Mouse (Mus musculus): ENCODE measurements around the gene Cyb5d2. TPM values are rescaled to one million over a fixed set of nuclear protein-coding genes. Genes with fewer than 3 reads are reported as not detected.

Gene Cyb5d2
- polyA plus RNA-seq, 1 experiment from 2014 or later: 5.1 TPM

DNA sequence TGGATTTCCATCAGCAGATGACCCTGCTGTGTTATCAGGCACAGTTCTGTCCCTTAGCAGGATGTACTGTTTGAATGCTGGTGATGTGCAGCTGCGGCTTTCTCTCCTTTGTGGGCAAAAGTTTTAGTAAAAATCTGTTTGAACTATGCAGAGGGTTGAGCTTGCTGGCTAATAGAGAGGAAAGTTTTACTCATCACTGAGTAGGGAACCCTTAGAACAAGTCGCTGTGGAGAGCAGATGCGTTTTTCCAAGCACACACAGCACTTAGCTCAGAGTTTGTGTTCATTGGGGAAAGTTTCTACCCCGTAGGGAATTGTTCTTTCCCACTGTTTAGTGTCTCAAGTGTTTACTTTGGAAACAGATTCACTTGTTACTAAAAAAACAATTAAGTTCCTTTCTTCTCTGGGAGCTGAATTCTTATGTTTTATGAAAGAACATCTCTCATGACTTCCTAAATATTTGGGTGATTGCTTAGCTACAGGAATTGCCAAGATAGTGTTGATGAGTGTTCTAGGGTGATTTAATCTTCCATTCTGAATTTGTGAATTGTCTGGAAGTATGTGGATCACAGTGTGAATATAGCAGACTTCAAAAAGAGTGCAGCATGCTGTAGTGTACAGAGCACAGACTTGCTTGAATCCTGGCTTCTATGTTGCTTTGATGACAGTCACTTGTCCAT lies 61.0 kb downstream of the Cyb5d2 start:
- Histone ChIP-seq H3K36me3 (ENCODE audit: control insufficient read depth, insufficient read depth, low read length) (peaks cover 6% of the 10 kb centered on the region; the same call in 1 of the 2 replicates), H3K9me3 (ENCODE audit: control insufficient read depth, low read length) (no peaks in the 10 kb centered on the region), H3K9ac (ENCODE audit: low read depth, low read length) (no peak overlapping the region), H3K4me3 (ENCODE audit: low read length) (no peak overlapping the region), H3K4me2 (ENCODE audit: low read depth, low read length) (no peak overlapping the region), H3K27ac (ENCODE audit: low read length) (no peak overlapping the region), H3K4me1 (ENCODE audit: control insufficient read depth, insufficient read depth, low read length) (no peaks in the 10 kb centered on the region), H3K27me3 (replicated peaks; ENCODE audit: control insufficient read depth, insufficient read depth, low read length) (no peaks in the 10 kb centered on the region)
- 73% methylated on average over 4 of the region's 4 CpGs for WGBS
- no peak for ATAC-seq

DNA sequence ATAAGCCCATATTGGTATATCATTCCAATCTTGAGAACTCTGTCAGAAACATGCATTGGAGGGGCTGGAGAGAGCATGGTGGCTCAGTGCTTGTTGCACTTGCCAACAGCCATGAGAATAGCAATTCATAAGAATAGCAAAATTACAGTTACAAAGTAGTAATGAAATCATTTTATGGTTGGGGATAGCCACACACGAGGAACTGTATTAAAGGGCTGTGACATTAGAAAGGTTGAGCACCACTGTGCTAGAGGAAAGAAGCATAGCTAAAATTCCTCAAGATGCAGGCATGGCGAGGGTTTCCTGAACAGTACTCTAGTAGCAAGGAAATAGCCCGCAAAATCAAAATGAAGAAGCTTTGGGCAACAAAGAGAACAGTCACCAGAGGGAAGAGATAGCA lies 62.2 kb downstream of the Cyb5d2 start:
- no peaks in the 10 kb centered on the region for H3K4me1 ChIP-seq (ENCODE audit: control insufficient read depth, insufficient read depth, low read length)

More for the DNA sequence above, 62.2 kb downstream of the Cyb5d2 start:
- Histone ChIP-seq H3K27me3 (replicated peaks; ENCODE audit: control insufficient read depth, insufficient read depth, low read length) (no peaks in the 10 kb centered on the region), H3K9ac (ENCODE audit: low read depth, low read length) (no peak overlapping the region), H3K4me3 (ENCODE audit: low read length) (no peak overlapping the region), H3K36me3 (ENCODE audit: control insufficient read depth, insufficient read depth, low read length) (peaks cover 6% of the 10 kb centered on the region; the same call in 1 of the 2 replicates), H3K27ac (ENCODE audit: low read length) (no peak overlapping the region), H3K4me2 (ENCODE audit: low read depth, low read length) (no peak overlapping the region), H3K9me3 (ENCODE audit: control insufficient read depth, low read length) (no peaks in the 10 kb centered on the region)
- WGBS: 92% methylated on average over 3 of the region's 3 CpGs
- ATAC-seq: no peak

Other genes with a start within 250 kb of the Cyb5d2 start
- 3.2 and 5.7 TPM in 2 replicates for gene Spns3, start 245.6 kb downstream of the Cyb5d2 start, polyA plus RNA-seq (2015; fragmentation: Nextera tagmentation; extraction: Ambion mirVana)
- gene Ube2g1, start 188.9 kb downstream of the Cyb5d2 start, polyA plus RNA-seq (2015; fragmentation: Nextera tagmentation; extraction: Ambion mirVana): 49.1 and 50.0 TPM in 2 replicates
- 14.1 and 17.4 TPM in 2 replicates for gene Ankfy1, start 106.1 kb downstream of the Cyb5d2 start, polyA plus RNA-seq (2015; fragmentation: Nextera tagmentation; extraction: Ambion mirVana)
- 11.3 and 13.7 TPM in 2 replicates for gene Zzef1, start 84 bp upstream of the Cyb5d2 start, polyA plus RNA-seq (2015; fragmentation: Nextera tagmentation; extraction: Ambion mirVana)
- gene Atp2a3, start 165.0 kb upstream of the Cyb5d2 start, polyA plus RNA-seq (2015; fragmentation: Nextera tagmentation; extraction: Ambion mirVana): 28.1 and 28.8 TPM in 2 replicates
- 15.7 and 16.5 TPM in 2 replicates for gene P2rx1, start 203.0 kb upstream of the Cyb5d2 start, polyA plus RNA-seq (2015; fragmentation: Nextera tagmentation; extraction: Ambion mirVana)
- gene Camkk1, start 222.9 kb upstream of the Cyb5d2 start, polyA plus RNA-seq (2015; fragmentation: Nextera tagmentation; extraction: Ambion mirVana): 8.1 and 8.9 TPM in 2 replicates